Comparison of ENCODE assay signal across 22 mouse cellular contexts in genomic region chr2:78973811-78974210, GRCm38 (mm10).
DNase-seq lines count a peak whose midpoint lies in the region; ATAC-seq and TF ChIP-seq lines count a peak whose summit lies in the region.
"Had no signal": no experiment of that assay in that cellular context is flagged by ENCODE, and none has a peak within 500 bp of the region (broad histone marks: within the 10 kb centered on the region; RNA-seq: fewer than 3 reads in every experiment).

No protein-coding gene starts in this region.

- no peaks in the 10 kb centered on the region for H3K27me3 ChIP-seq in kidney, adult 2 months (replicated peaks; ENCODE audit: control insufficient read depth, insufficient read depth, low read length)
- H3K27me3 ChIP-seq in heart, embryonic 10.5 days (ENCODE audit: insufficient read depth, poor library complexity, severe bottlenecking) = no peaks in the 10 kb centered on the region
- no peaks in the 10 kb centered on the region for H3K27me3 ChIP-seq in forebrain, embryonic 14.5 days (replicated peaks; ENCODE audit: control insufficient read depth, insufficient read depth, low read length)
- H3K27me3 ChIP-seq: embryonic facial prominence, embryonic 12.5 days; forebrain, embryonic 13.5 days; Patski had no signal

- TF ChIP-seq CTCF in kidney, adult 2 months (conservative IDR thresholded peaks at IDR 0.05; ENCODE audit: insufficient read depth, insufficient read length, low read depth, low read length) = no peak

- H3K27ac ChIP-seq in kidney, adult 2 months (ENCODE audit: insufficient read depth, low read depth, low read length) = no peak overlapping the region
- H3K27ac ChIP-seq in heart, embryonic 10.5 days = no peak overlapping the region
- H3K27ac ChIP-seq in forebrain, embryonic 14.5 days (ENCODE audit: low read depth, low read length) = no peak overlapping the region
- H3K27ac ChIP-seq: embryonic facial prominence, embryonic 10.5 days; embryonic facial prominence, embryonic 12.5 days; forebrain, embryonic 13.5 days had no signal

- no peaks in the 10 kb centered on the region for H3K4me1 ChIP-seq in kidney, adult 2 months (ENCODE audit: control insufficient read depth, insufficient read depth, low read length)
- H3K4me1 ChIP-seq in heart, embryonic 10.5 days = no peaks in the 10 kb centered on the region
- H3K4me1 ChIP-seq in forebrain, embryonic 14.5 days (ENCODE audit: control insufficient read depth, insufficient read depth, low read length) = no peaks in the 10 kb centered on the region
- H3K4me1 ChIP-seq: embryonic facial prominence, embryonic 12.5 days; forebrain, embryonic 13.5 days had no signal

- DNase-seq in CD4-positive helper T cell, adult 2 months (ENCODE audit: low read depth, low spot score) = peak; percentile 33
- no peak for DNase-seq in kidney, adult 2 months
- no peak for DNase-seq in heart, embryonic 10.5 days (ENCODE audit: low spot score)
- DNase-seq in forebrain, embryonic 14.5 days (ENCODE audit: low spot score) = no peak
- DNase-seq: adrenal gland, adult 2 months; adrenal gland, postnatal 10 days; adrenal gland, postnatal 25 days; B cell, adult 2 months; cerebellum, adult 11 months; cerebellum, adult 18-20 months; cerebellum, adult 8-10 months; cerebellum, adult 9-11 months; cerebellum, postnatal 25 days had no signal

- no peak overlapping the region for H3K4me2 ChIP-seq in forebrain, embryonic 14.5 days (ENCODE audit: low read length)
- H3K4me2 ChIP-seq: embryonic facial prominence, embryonic 12.5 days; forebrain, embryonic 13.5 days had no signal

- peak; percentile 33 for ATAC-seq in CD4-positive, CD25-positive, alpha-beta regulatory T cell, adult 4 months
- ATAC-seq in activated CD4-positive, CD25-positive, alpha-beta regulatory T cell, adult 4 months = peak; percentile 29
- peak; percentile 29 for ATAC-seq in inflammation-experienced regulatory T-cells, adult 6 months
- ATAC-seq in forebrain, embryonic 14.5 days = no peak
- ATAC-seq: forebrain, embryonic 13.5 days; forebrain, embryonic 16.5 days; Patski had no signal

- WGBS in kidney, adult 2 months = 92% methylated on average over 3 of the region's 3 CpGs
- WGBS in heart, embryonic 10.5 days = 89% methylated on average over 3 of the region's 3 CpGs
- WGBS in forebrain, embryonic 14.5 days = 95% methylated on average over 3 of the region's 3 CpGs

- TF ChIP-seq POLR2A in kidney, adult 2 months (IDR thresholded peaks at IDR 0.05; ENCODE audit: low read depth, low read length) = no peak

- H3K9me3 ChIP-seq in heart, embryonic 10.5 days = no peaks in the 10 kb centered on the region
- H3K9me3 ChIP-seq in forebrain, embryonic 14.5 days (replicated peaks; ENCODE audit: control insufficient read depth, low read length) = no peaks in the 10 kb centered on the region
- H3K9me3 ChIP-seq: embryonic facial prominence, embryonic 10.5 days; embryonic facial prominence, embryonic 12.5 days; forebrain, embryonic 13.5 days; G1E had no signal

- H3K9ac ChIP-seq in forebrain, embryonic 14.5 days (ENCODE audit: low read length) = no peak overlapping the region
- H3K9ac ChIP-seq: embryonic facial prominence, embryonic 12.5 days; forebrain, embryonic 13.5 days had no signal

- no peak overlapping the region for H3K4me3 ChIP-seq in kidney, adult 2 months (ENCODE audit: insufficient read depth, low read depth, low read length)
- no peak overlapping the region for H3K4me3 ChIP-seq in heart, embryonic 10.5 days
- no peak overlapping the region for H3K4me3 ChIP-seq in forebrain, embryonic 14.5 days (ENCODE audit: low read depth, low read length)
- H3K4me3 ChIP-seq: embryonic facial prominence, embryonic 10.5 days; embryonic facial prominence, embryonic 12.5 days; forebrain, embryonic 13.5 days had no signal

- H3K36me3 ChIP-seq in kidney, adult 2 months (ENCODE audit: control insufficient read depth, insufficient read depth, low read length) = no peaks in the 10 kb centered on the region
- H3K36me3 ChIP-seq in heart, embryonic 10.5 days = no peaks in the 10 kb centered on the region
- no peaks in the 10 kb centered on the region for H3K36me3 ChIP-seq in forebrain, embryonic 14.5 days (ENCODE audit: control insufficient read depth, insufficient read depth, low read length)
- H3K36me3 ChIP-seq: embryonic facial prominence, embryonic 10.5 days; embryonic facial prominence, embryonic 12.5 days; G1E had no signal
